Mouse (Mus musculus) forebrain, embryonic 13.5 days (tissue): ENCODE measurements at regions not wholly inside any gene's neighbourhood (a gene's known extent, or its start where the extent isn't known, plus 50 kb on each side); places are given as distances from the start of the nearest gene placed in this dataset.
"Not testable (repeated sequence)": the region's sequence is repeated elsewhere in the genome, so short reads cannot be mapped to it uniquely, and the experiment has no call there.

Experiments
- ATAC-seq: fragments of 200-750 bp; cut with Nextera tagmentation; 2 replicates; pipeline ENCODE4 v1.8.0; 2017
- H3K27ac ChIP-seq: fragments of 300-500 bp; sonication (generic); 2 replicates; pipeline ENCODE4 v1.5.1; 2015; ENCODE audit warnings: inconsistent platforms, mild to moderate bottlenecking, moderate library complexity
- H3K27me3 ChIP-seq: fragments of 300-500 bp; sonication (generic); 2 replicates; pipeline ENCODE4 v1.6.1; 2015; ENCODE audit warnings: mild to moderate bottlenecking, inconsistent platforms
- H3K36me3 ChIP-seq: fragments of 300-500 bp; sonication (generic); 2 replicates; pipeline ENCODE4 v1.6.1; 2015; ENCODE audit warnings: mild to moderate bottlenecking, inconsistent platforms; ENCODE audit not compliant: poor library complexity, severe bottlenecking
- H3K4me1 ChIP-seq: fragments of 300-500 bp; sonication (generic); 2 replicates; pipeline ENCODE4 v1.6.1; 2015; ENCODE audit warnings: inconsistent platforms
- H3K4me2 ChIP-seq: fragments of 300-500 bp; sonication (generic); 2 replicates; pipeline ENCODE4 v1.6.1; 2015; ENCODE audit warnings: inconsistent platforms, mild to moderate bottlenecking, moderate library complexity
- H3K4me3 ChIP-seq: fragments of 300-500 bp; sonication (generic); 2 replicates; pipeline ENCODE4 v1.5.1; 2015; ENCODE audit warnings: mild to moderate bottlenecking, inconsistent platforms
- H3K9ac ChIP-seq: fragments of 300-500 bp; sonication (generic); 2 replicates; pipeline ENCODE4 v1.6.1; 2015; ENCODE audit warnings: mild to moderate bottlenecking, inconsistent platforms
- H3K9me3 ChIP-seq: fragments of 300-500 bp; sonication (generic); replicated peaks from 2 replicates; pipeline ENCODE4 v1.6.1; 2016; ENCODE audit warnings: inconsistent platforms
- WGBS: fragments of 180-500 bp; shearing (Covaris S2); methylation state at CpG from one replicate; pipeline ENCODE4 v1.1.7; 2015; 5-methylcytosine and 5-hydroxymethylcytosine counted together

DNA sequence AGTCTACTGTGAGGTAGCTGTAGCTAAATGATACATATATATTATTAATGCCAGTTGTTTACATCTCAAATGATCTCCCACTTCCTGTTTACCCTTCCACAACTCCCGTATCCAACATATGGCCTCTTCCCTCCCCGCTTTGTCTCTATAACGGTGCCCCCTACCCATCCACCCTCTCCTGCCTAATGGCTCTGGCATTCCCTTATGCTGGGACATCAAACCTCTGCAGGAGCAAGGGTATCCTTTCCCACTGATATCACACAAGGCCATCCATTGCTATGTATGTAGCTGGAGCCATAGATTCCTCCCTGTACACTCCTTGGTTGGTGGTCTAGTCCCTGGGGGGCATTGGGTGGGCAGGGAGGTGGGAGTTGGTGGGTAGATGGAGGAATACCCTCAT, 1071.0 kb upstream of the Sel1l start:
- Histone ChIP-seq H3K4me2 (no peak overlapping the region), H3K9me3 (no peaks in the 10 kb centered on the region), H3K4me1 (no peaks in the 10 kb centered on the region), H3K9ac (no peak overlapping the region), H3K4me3 (no peak overlapping the region), H3K36me3 (no peaks in the 10 kb centered on the region), H3K27ac (no peak overlapping the region), H3K27me3 (no peaks in the 10 kb centered on the region)
- WGBS = 88% methylated on average over 3 of the region's 3 CpGs
- ATAC-seq = no peak

DNA sequence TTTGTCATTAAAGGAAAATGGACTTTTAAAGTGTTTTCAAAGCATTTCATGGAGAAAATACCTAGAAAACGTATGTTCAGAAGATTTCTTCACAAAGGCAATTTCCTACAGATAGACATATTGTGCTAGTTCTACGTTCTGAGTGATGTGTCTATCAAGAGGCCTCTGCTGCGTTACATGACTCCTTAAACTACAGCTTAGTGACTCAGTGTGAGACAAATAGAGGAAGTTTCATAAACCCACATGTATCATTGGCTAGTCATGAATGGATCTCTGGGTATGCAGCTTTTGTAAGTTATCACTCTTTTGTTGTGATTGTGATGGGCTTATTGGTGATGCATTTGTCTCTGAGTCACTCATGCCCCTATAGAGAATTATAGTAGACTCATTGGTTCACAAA, 1067.3 kb upstream of the Sel1l start:
- no peak for ATAC-seq

GRCm38 (mm10) chr12:92915776-92916175, 1066.8 kb upstream of the Sel1l start:
- H3K4me1 ChIP-seq = no peaks in the 10 kb centered on the region
- H3K9me3 ChIP-seq = no peaks in the 10 kb centered on the region
- ATAC-seq = no peak
- H3K4me3 ChIP-seq = no peak overlapping the region
- H3K27ac ChIP-seq = no peak overlapping the region
- no peaks in the 10 kb centered on the region for H3K27me3 ChIP-seq
- H3K4me2 ChIP-seq = no peak overlapping the region
- no peaks in the 10 kb centered on the region for H3K36me3 ChIP-seq
- no peak overlapping the region for H3K9ac ChIP-seq

More for the DNA sequence above, 1067.3 kb upstream of the Sel1l start:
- no peaks in the 10 kb centered on the region for H3K27me3 ChIP-seq
- no peak overlapping the region for H3K27ac ChIP-seq
- no peak overlapping the region for H3K4me3 ChIP-seq
- WGBS = 84% methylated on average over 3 of the region's 3 CpGs
- no peaks in the 10 kb centered on the region for H3K36me3 ChIP-seq
- H3K4me1 ChIP-seq = no peaks in the 10 kb centered on the region
- no peak overlapping the region for H3K9ac ChIP-seq
- no peak overlapping the region for H3K4me2 ChIP-seq
- H3K9me3 ChIP-seq = no peaks in the 10 kb centered on the region

- Histone ChIP-seq H3K4me1 (no peaks in the 10 kb centered on the region), H3K27ac (no peak overlapping the region), H3K9me3 (no peaks in the 10 kb centered on the region), H3K27me3 (no peaks in the 10 kb centered on the region), H3K4me3 (no peak overlapping the region), H3K9ac (no peak overlapping the region), H3K4me2 (no peak overlapping the region), H3K36me3 (no peaks in the 10 kb centered on the region)
- ATAC-seq = no peak
- WGBS = 86% methylated on average over 1 of the region's 1 CpGs
Observed at GRCm38 (mm10) chr12:92915203-92915602, 1066.2 kb upstream of the Sel1l start.

DNA sequence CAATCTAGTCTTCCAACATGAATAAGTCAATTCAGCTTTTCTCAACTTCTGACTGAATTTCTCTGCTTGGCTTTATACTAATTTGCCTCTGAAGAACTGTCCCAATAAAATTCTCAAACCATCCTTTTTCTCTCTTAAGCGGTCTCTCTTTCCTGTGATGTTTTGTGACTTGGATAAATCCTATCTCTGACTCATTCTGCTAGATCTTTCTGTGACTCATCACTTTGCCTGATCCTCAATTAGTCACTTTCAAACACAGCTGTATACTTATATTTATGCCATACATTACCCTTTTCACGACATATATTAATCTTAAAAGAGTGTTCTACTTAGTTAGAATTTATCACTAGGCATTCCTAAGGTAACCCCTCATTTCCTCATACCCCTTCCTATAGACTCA, 1055.4 kb upstream of the Sel1l start:
- Histone ChIP-seq H3K4me1 (no peaks in the 10 kb centered on the region), H3K36me3 (no peaks in the 10 kb centered on the region), H3K9ac (no peak overlapping the region), H3K27ac (no peak overlapping the region), H3K27me3 (no peaks in the 10 kb centered on the region), H3K9me3 (no peaks in the 10 kb centered on the region), H3K4me2 (no peak overlapping the region), H3K4me3 (no peak overlapping the region)
- WGBS = 89% methylated on average over 2 of the region's 2 CpGs
- ATAC-seq = no peak

GRCm38 (mm10) chr12:92892315-92892714, 1043.4 kb upstream of the Sel1l start:
- Histone ChIP-seq H3K36me3 (no peaks in the 10 kb centered on the region), H3K9me3 (peaks cover 9% of the 10 kb centered on the region; the same call in 1 of the 2 replicates), H3K4me3 (no peak overlapping the region), H3K9ac (no peak overlapping the region), H3K4me1 (no peaks in the 10 kb centered on the region), H3K27ac (no peak overlapping the region), H3K27me3 (no peaks in the 10 kb centered on the region), H3K4me2 (no peak overlapping the region)
- ATAC-seq = no peak
- WGBS = 93% methylated on average over 7 of the region's 9 CpGs

- ATAC-seq, H3K4me1 ChIP-seq, H3K9me3 ChIP-seq, H3K36me3 ChIP-seq, H3K4me2 ChIP-seq, H3K9ac ChIP-seq, H3K27ac ChIP-seq, H3K27me3 ChIP-seq, H3K4me3 ChIP-seq: not testable (repeated sequence)
- no CpG with 5 or more reads among the region's 8 CpGs for WGBS
Observed at GRCm38 (mm10) chr12:92891663-92892062, 1042.7 kb upstream of the Sel1l start.

DNA sequence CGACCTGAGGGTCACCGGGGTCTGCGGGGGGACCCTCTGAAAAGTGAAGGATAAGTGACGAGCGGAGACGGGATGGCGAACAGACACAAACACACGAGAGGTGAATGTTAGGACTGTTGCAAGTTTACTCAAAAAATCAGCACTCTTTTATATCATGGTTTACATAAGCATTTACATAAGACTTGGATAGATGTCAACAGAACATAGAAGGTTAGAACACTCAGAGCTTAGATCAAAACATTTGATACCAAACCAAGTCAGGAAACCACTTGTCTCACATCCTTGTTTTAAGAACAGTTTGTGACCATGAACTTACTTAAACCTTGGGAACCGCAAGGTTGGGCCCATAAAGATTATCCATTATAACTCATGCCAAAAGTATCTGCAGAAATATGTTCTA, 1042.2 kb upstream of the Sel1l start:
- WGBS = 95% methylated on average over 4 of the region's 9 CpGs
- not testable (repeated sequence) for H3K4me3 ChIP-seq, ATAC-seq, H3K27me3 ChIP-seq, H3K36me3 ChIP-seq, H3K4me2 ChIP-seq, H3K27ac ChIP-seq, H3K9ac ChIP-seq, H3K9me3 ChIP-seq, H3K4me1 ChIP-seq

DNA sequence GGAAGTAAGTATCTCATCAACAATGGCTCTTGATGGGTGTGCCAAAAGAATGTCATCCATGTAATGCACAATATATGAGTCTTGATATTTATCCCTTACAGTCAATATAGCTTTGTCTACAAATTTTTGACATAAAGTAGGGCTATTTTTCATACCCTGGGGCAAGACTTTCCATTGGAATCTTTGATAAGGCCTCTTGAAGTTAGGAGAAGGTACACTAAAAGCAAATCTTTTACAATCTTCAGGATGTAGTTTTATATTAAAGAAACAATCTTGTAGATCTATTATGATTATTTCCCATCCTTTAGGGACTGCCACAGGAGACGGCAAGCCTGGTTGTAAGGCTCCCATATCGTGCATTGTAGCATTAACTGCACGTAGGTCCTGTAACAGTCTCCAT, 1038.8 kb upstream of the Sel1l start:
- ATAC-seq = no peak
- no peak overlapping the region for H3K27ac ChIP-seq
- peaks cover 9% of the 10 kb centered on the region; the same call in 1 of the 2 replicates for H3K9me3 ChIP-seq
- no peaks in the 10 kb centered on the region for H3K27me3 ChIP-seq
- H3K4me2 ChIP-seq = no peak overlapping the region
- no peaks in the 10 kb centered on the region for H3K4me1 ChIP-seq
- no peak overlapping the region for H3K4me3 ChIP-seq
- no peak overlapping the region for H3K9ac ChIP-seq
- WGBS = 92% methylated on average over 3 of the region's 3 CpGs
- H3K36me3 ChIP-seq = no peaks in the 10 kb centered on the region

GRCm38 (mm10) chr12:92886394-92887075, 1037.6 kb upstream of the Sel1l start:
- H3K9ac ChIP-seq, H3K27ac ChIP-seq, ATAC-seq, H3K27me3 ChIP-seq, H3K4me1 ChIP-seq, H3K36me3 ChIP-seq, H3K4me2 ChIP-seq, H3K4me3 ChIP-seq, H3K9me3 ChIP-seq: not testable (repeated sequence)
- whole genome bisulfite sequencing = 96% methylated on average over 20 of the region's 20 CpGs

- not testable (repeated sequence) for H3K27ac ChIP-seq, ATAC-seq, H3K27me3 ChIP-seq, H3K4me2 ChIP-seq, H3K4me1 ChIP-seq, H3K4me3 ChIP-seq, H3K9ac ChIP-seq, H3K9me3 ChIP-seq, H3K36me3 ChIP-seq
- 91% methylated on average over 2 of the region's 2 CpGs for WGBS
Observed at GRCm38 (mm10) chr12:92884014-92884413, 1035.1 kb upstream of the Sel1l start.

DNA sequence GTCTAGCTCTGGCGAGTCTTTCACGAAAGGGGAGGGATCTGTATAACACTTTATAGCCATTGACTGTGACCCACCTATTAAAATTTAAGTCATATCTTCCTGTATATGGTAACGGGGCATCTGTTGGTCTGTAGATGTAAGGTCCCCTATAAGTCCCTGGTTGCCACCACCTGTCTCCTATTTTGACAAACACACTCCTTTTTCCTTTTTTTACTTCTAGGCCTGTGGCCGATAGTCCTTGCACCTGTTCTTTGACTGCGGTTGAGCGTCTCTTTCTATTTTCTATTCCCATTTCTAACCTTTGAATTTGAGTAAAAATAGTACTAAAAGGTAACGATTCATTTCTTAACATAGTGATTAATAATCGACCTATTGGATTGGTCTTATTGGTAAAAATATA, 1034.1 kb upstream of the Sel1l start:
- not testable (repeated sequence) for H3K27ac ChIP-seq, H3K36me3 ChIP-seq, H3K4me3 ChIP-seq, H3K9ac ChIP-seq, H3K9me3 ChIP-seq, H3K27me3 ChIP-seq, H3K4me1 ChIP-seq, ATAC-seq, H3K4me2 ChIP-seq
- no CpG with 5 or more reads among the region's 8 CpGs for WGBS

DNA sequence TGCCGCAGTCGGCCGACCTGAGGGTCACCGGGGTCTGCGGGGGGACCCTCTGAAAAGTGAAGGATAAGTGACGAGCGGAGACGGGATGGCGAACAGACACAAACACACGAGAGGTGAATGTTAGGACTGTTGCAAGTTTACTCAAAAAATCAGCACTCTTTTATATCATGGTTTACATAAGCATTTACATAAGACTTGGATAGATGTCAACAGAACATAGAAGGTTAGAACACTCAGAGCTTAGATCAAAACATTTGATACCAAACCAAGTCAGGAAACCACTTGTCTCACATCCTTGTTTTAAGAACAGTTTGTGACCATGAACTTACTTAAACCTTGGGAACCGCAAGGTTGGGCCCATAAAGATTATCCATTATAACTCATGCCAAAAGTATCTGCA, 1033.6 kb upstream of the Sel1l start:
- H3K4me1 ChIP-seq, H3K4me3 ChIP-seq, H3K4me2 ChIP-seq, H3K9me3 ChIP-seq, H3K36me3 ChIP-seq, H3K9ac ChIP-seq, H3K27ac ChIP-seq, H3K27me3 ChIP-seq, ATAC-seq: not testable (repeated sequence)
- 89% methylated on average over 7 of the region's 11 CpGs for WGBS
